Mouse (Mus musculus) skeletal muscle tissue, adult 2 months (tissue): ENCODE measurements around the gene Tmem87b.

ENCODE experiments used
- DNase-seq: peaks from one replicate; pipeline ENCODE4 v3.0.0-alpha.2; 2012; ENCODE audit warnings: low read depth, low spot score

Gene Tmem87b

DNA sequence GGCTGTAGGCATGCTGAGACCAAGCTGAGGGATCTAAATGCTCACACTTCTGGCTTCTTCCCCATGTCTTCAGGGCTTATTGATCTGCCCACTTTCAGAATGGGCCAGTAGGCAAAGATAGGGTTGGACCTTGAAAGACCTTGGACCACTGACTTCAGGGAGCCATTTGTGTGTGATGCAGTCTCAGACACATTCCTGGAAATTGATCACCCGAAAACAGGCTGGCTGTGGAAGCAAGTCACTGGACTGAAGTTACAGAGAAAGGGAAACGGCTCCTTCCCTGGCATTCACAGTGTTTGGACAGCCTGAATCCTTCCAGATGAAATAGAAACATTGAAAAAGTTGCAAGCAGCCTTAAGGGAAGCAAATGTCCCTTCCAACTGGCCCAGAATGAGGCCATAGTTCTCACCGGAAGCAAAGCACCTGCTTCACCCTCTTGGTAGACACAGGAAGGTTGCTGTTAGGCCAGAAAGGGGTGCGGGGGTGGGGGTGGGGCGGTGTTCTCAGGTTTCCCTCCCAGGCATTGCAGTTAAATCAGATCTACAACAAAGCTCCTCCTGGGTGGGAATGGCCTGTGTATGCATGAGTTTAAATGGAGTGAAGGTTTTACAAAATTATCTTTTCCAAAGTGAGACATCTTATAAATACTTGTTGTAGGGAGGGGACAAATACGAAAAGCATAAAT is 70.1 kb downstream of the Tmem87b start:
- DNase-seq = no peak

GRCm38 (mm10) chr2:128890661-128891335 is 72.9 kb downstream of the Tmem87b start:
- no peak for DNase-seq

- DNase-seq = no peak
Measured at GRCm38 (mm10) chr2:128892180-128892721, 74.3 kb downstream of the Tmem87b start.

DNA sequence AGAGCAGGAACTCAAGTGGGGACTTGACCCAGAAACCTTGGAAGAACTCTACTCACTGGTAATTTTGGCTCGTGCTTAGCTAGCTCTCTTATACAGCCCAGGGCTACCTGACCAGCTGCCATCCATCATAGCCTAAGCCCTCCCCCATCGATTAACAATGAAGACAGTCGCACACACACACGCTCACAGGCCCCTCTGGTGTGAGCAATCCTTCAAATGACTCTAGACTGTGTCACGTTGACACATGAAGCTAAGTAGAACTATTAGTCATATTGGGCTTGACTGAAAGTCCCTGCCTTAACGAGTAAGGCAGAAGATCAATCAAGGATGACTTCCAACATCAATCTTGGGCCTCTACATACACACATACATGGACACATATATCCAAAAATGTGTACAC is 84.9 kb downstream of the Tmem87b start:
- no peak for DNase-seq

DNA sequence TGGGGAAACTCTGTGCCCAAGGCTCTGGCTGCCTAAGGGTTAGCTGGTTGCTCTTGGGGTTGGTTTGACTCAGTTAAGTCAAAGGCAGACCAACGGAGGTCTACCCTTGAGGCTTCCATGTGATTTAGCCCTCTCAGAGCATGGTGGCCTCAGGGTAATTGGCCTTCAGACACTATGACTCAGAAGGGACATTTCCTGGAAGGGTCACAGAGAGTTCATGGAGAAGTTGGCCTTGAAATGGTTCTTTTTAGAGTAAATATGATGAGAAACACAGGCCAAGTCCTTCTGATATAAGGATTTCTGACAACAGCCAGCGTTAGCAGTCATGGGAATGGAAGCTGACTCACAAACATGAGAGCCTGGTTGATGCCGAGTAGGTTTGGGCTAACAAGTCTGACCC is 85.7 kb downstream of the Tmem87b start:
- no peak for DNase-seq
